Mouse (Mus musculus): ENCODE data around the gene Zfp518b. TPM values are rescaled to one million over a fixed set of nuclear protein-coding genes. Genes with fewer than 3 reads are reported as not detected.

Zfp518b gene
- polyA plus RNA-seq, 1 experiment = 0.93 TPM

DNA sequence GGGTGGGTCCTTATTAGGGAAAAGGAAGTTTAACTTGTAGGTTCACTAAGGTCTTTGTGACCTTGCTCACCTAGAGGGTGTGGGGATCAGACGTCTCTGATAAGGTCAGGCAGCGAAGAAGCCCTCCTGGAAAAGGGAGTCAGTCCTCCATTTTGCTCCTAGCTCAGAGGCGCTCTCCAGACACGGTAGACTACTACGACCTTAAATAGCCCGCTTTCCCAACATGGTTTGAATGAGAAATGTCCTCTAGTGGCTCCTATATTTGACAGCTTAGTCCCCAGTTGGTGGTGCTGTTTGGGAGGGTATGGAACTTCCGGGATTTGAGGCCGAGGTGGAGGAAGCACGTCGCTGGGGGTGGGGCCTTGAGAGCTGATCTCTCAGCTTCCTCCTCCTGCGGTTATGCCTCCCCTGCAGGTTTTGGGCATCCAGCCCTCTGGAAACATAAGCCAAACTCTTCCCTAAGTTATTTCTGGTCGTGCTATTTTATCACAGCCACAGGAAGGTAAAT is 29.2 kb downstream of the Zfp518b start:
- no peak overlapping the region for H3K27ac ChIP-seq (ENCODE audit: control insufficient read depth, insufficient read depth, low read length)
- no peaks in the 10 kb centered on the region; the same call in 1 of the 2 replicates for H3K4me1 ChIP-seq (replicated peaks; ENCODE audit: control insufficient read depth, insufficient read depth, low read length)
- no peaks in the 10 kb centered on the region for H3K36me3 ChIP-seq (ENCODE audit: control insufficient read depth, insufficient read depth, low read length)
- no peak for DNase-seq
- H3K4me3 ChIP-seq (ENCODE audit: control insufficient read depth, insufficient read depth, low read length) = no peak overlapping the region
- TF ChIP-seq CTCF (IDR thresholded peaks at IDR 0.05; ENCODE audit: borderline replicate concordance, control insufficient read depth, extremely low read depth, insufficient read depth, low read length, poor library complexity) (no peak), POLR2A (IDR thresholded peaks at IDR 0.05; ENCODE audit: control insufficient read depth, extremely low read depth, insufficient read depth, low read length, poor library complexity) (no peak)
- 81% methylated on average over 12 of the region's 12 CpGs for WGBS
- H3K27me3 ChIP-seq (ENCODE audit: control insufficient read depth, insufficient read depth, low read length) = no peaks in the 10 kb centered on the region

- no peak overlapping the region for H3K4me3 ChIP-seq (ENCODE audit: control insufficient read depth, insufficient read depth, low read length)
- TF ChIP-seq CTCF (IDR thresholded peaks at IDR 0.05; ENCODE audit: borderline replicate concordance, control insufficient read depth, extremely low read depth, insufficient read depth, low read length, poor library complexity) (no peak), POLR2A (IDR thresholded peaks at IDR 0.05; ENCODE audit: control insufficient read depth, extremely low read depth, insufficient read depth, low read length, poor library complexity) (no peak)
- 96% methylated on average over 1 of the region's 1 CpGs for WGBS
- H3K4me1 ChIP-seq (replicated peaks; ENCODE audit: control insufficient read depth, insufficient read depth, low read length) = no peaks in the 10 kb centered on the region; the same call in 1 of the 2 replicates
- H3K27ac ChIP-seq (ENCODE audit: control insufficient read depth, insufficient read depth, low read length) = no peak overlapping the region
- H3K27me3 ChIP-seq (ENCODE audit: control insufficient read depth, insufficient read depth, low read length) = no peaks in the 10 kb centered on the region
- no peak for DNase-seq
- H3K36me3 ChIP-seq (ENCODE audit: control insufficient read depth, insufficient read depth, low read length) = no peaks in the 10 kb centered on the region
Observed at GRCm38 (mm10) chr5:38654571-38654970, 30.1 kb downstream of the Zfp518b start.

GRCm38 (mm10) chr5:38653101-38653500 is 31.5 kb downstream of the Zfp518b start:
- TF ChIP-seq CTCF (IDR thresholded peaks at IDR 0.05; ENCODE audit: borderline replicate concordance, control insufficient read depth, extremely low read depth, insufficient read depth, low read length, poor library complexity) (no peak), POLR2A (IDR thresholded peaks at IDR 0.05; ENCODE audit: control insufficient read depth, extremely low read depth, insufficient read depth, low read length, poor library complexity) (no peak)
- no peak for DNase-seq
- Histone ChIP-seq H3K36me3 (ENCODE audit: control insufficient read depth, insufficient read depth, low read length) (no peaks in the 10 kb centered on the region), H3K27me3 (ENCODE audit: control insufficient read depth, insufficient read depth, low read length) (no peaks in the 10 kb centered on the region), H3K4me1 (replicated peaks; ENCODE audit: control insufficient read depth, insufficient read depth, low read length) (no peaks in the 10 kb centered on the region; the same call in 1 of the 2 replicates), H3K27ac (ENCODE audit: control insufficient read depth, insufficient read depth, low read length) (no peak overlapping the region), H3K4me3 (ENCODE audit: control insufficient read depth, insufficient read depth, low read length) (no peak overlapping the region)
- WGBS = 92% methylated on average over 2 of the region's 2 CpGs

GRCm38 (mm10) chr5:38651455-38651854 is 33.2 kb downstream of the Zfp518b start:
- TF ChIP-seq POLR2A (IDR thresholded peaks at IDR 0.05; ENCODE audit: control insufficient read depth, extremely low read depth, insufficient read depth, low read length, poor library complexity) (no peak), CTCF (IDR thresholded peaks at IDR 0.05; ENCODE audit: borderline replicate concordance, control insufficient read depth, extremely low read depth, insufficient read depth, low read length, poor library complexity) (no peak)
- Histone ChIP-seq H3K4me1 (replicated peaks; ENCODE audit: control insufficient read depth, insufficient read depth, low read length) (no peaks in the 10 kb centered on the region; the same call in 1 of the 2 replicates), H3K27me3 (ENCODE audit: control insufficient read depth, insufficient read depth, low read length) (no peaks in the 10 kb centered on the region), H3K4me3 (ENCODE audit: control insufficient read depth, insufficient read depth, low read length) (no peak overlapping the region), H3K36me3 (ENCODE audit: control insufficient read depth, insufficient read depth, low read length) (no peaks in the 10 kb centered on the region), H3K27ac (ENCODE audit: control insufficient read depth, insufficient read depth, low read length) (no peak overlapping the region)
- 91% methylated on average over 5 of the region's 5 CpGs for WGBS
- DNase-seq = no peak

DNA sequence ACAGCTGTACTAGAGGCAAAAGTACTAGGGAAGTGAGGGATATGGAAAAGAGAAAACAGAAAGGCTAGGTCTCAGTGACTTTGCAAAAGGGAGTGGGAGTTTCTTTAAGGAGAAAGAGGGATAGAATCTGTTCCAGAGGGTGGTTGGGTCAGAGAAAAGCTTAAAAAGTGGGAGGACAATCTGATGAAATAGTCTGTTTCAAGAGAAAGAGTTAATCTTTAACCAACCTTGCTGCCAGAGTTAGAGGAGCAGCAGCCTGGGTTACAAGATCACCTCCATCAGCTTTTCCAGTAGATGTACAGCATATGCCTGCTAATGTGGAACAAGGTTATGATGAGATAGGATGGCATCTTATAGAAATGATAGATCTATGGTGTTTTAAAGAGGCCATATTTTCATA is 43.1 kb downstream of the Zfp518b start:
- no peak for DNase-seq
- H3K4me3 ChIP-seq (ENCODE audit: control insufficient read depth, insufficient read depth, low read length) = no peak overlapping the region

DNA sequence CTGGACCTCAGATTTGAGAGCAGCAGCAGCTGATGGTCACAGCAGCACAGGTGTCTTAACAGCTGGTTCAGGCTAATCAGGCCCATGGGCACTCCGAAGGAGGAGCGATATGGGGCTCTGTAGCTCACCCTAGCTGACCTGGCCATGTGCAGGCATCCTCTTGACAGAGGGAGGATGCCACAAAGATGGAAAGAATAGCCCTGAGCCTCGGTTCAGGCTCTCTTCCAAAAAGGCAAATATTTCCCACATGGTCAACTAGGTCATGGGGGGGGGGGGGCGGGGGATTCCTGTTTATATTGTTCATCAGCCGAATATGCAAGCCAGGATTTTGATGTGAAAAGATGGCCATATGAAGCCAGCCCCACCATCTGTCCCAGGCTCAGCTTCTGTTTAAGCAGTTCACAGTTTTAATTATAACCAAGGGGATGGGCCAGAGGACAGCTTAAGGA is 48.3 kb downstream of the Zfp518b start:
- WGBS = 91% methylated on average over 5 of the region's 5 CpGs
- Histone ChIP-seq H3K27ac (ENCODE audit: control insufficient read depth, insufficient read depth, low read length) (no peak overlapping the region), H3K4me1 (replicated peaks; ENCODE audit: control insufficient read depth, insufficient read depth, low read length) (no peaks in the 10 kb centered on the region), H3K27me3 (ENCODE audit: control insufficient read depth, insufficient read depth, low read length) (no peaks in the 10 kb centered on the region), H3K4me3 (ENCODE audit: control insufficient read depth, insufficient read depth, low read length) (no peak overlapping the region), H3K36me3 (ENCODE audit: control insufficient read depth, insufficient read depth, low read length) (no peaks in the 10 kb centered on the region)
- no peak for DNase-seq
- no peak for TF ChIP-seq CTCF (IDR thresholded peaks at IDR 0.05; ENCODE audit: borderline replicate concordance, control insufficient read depth, extremely low read depth, insufficient read depth, low read length, poor library complexity)
- TF ChIP-seq POLR2A (IDR thresholded peaks at IDR 0.05; ENCODE audit: control insufficient read depth, extremely low read depth, insufficient read depth, low read length, poor library complexity) = no peak

More for the DNA sequence above, 43.1 kb downstream of the Zfp518b start:
- Histone ChIP-seq H3K27ac (ENCODE audit: control insufficient read depth, insufficient read depth, low read length) (no peak overlapping the region), H3K36me3 (ENCODE audit: control insufficient read depth, insufficient read depth, low read length) (no peaks in the 10 kb centered on the region), H3K27me3 (ENCODE audit: control insufficient read depth, insufficient read depth, low read length) (no peaks in the 10 kb centered on the region), H3K4me1 (replicated peaks; ENCODE audit: control insufficient read depth, insufficient read depth, low read length) (no peaks in the 10 kb centered on the region)
- TF ChIP-seq CTCF (IDR thresholded peaks at IDR 0.05; ENCODE audit: borderline replicate concordance, control insufficient read depth, extremely low read depth, insufficient read depth, low read length, poor library complexity) (no peak), POLR2A (IDR thresholded peaks at IDR 0.05; ENCODE audit: control insufficient read depth, extremely low read depth, insufficient read depth, low read length, poor library complexity) (no peak)

DNA sequence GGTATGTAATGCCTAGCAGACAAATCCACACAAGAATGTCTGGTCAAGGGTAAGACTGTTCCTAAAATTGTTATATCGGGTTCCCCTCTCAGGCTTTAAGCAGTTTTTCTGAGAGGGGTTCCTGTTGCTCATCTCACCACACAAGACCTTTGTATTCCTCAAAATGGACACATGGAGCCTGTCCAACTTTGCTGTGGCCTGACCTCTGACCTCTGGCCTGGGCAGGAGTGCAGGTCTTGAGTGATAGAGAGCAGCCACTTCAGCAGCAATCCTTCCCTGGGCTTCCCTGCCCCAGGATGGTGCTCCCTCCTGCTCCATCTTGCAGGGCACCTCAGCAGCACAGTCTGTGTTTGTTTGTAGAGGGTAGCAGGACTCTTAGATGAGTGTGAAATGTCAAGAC is 48.9 kb downstream of the Zfp518b start:
- H3K27ac ChIP-seq (ENCODE audit: control insufficient read depth, insufficient read depth, low read length) = no peak overlapping the region
- WGBS = 93% methylated on average over 1 of the region's 1 CpGs
- no peak overlapping the region for H3K4me3 ChIP-seq (ENCODE audit: control insufficient read depth, insufficient read depth, low read length)
- DNase-seq = no peak
- no peaks in the 10 kb centered on the region for H3K36me3 ChIP-seq (ENCODE audit: control insufficient read depth, insufficient read depth, low read length)
- no peaks in the 10 kb centered on the region for H3K27me3 ChIP-seq (ENCODE audit: control insufficient read depth, insufficient read depth, low read length)
- TF ChIP-seq POLR2A (IDR thresholded peaks at IDR 0.05; ENCODE audit: control insufficient read depth, extremely low read depth, insufficient read depth, low read length, poor library complexity) (no peak), CTCF (IDR thresholded peaks at IDR 0.05; ENCODE audit: borderline replicate concordance, control insufficient read depth, extremely low read depth, insufficient read depth, low read length, poor library complexity) (no peak)
- H3K4me1 ChIP-seq (replicated peaks; ENCODE audit: control insufficient read depth, insufficient read depth, low read length) = no peaks in the 10 kb centered on the region
